Mouse (Mus musculus) heart, postnatal 0 days (tissue): ENCODE data around the gene Klhl32.

ENCODE experiments used
- CTCF ChIP-seq: IDR thresholded peaks from 2 replicates; pipeline ENCODE4 v1.5.1; 2016; ENCODE audit warnings: antibody characterized with exemption, control low read depth, low read depth
- EP300 ChIP-seq: IDR thresholded peaks from 2 replicates; pipeline ENCODE4 v1.6.1; 2016; ENCODE audit warnings: antibody characterized with exemption, low read depth

DNA sequence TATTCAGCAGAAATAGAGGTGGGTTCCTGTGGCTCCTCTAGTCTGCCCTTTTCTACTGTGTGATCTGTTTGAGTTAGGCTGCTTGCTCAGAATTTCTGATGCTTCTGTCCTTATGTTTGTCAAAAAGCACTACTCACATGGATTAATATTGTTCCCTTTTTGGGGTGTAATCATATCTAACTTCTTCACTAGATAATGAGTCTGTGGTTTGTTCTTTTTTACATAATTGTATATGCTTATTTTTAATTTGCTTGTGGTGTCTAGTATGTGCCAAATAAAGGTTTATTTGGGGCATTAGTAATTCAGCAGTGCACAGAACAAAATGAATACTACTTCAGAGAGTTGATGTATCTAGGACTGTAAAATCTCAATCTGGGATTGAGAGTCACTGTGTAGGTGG, 256.1 kb downstream of the Klhl32 start:
- no peak for TF ChIP-seq EP300
- no peak for TF ChIP-seq CTCF
